In genomic region chr9:63333074-63333473, GRCm38 (mm10) we compare ENCODE assay signal across 10 mouse cellular contexts. TPM values are rescaled to one million over a fixed set of nuclear protein-coding genes. Genes with fewer than 3 reads are reported as not detected.
DNase-seq lines count a peak whose midpoint lies in the region; ATAC-seq and TF ChIP-seq lines count a peak whose summit lies in the region.
"Had no signal": no experiment of that assay in that cellular context is flagged by ENCODE, and none has a peak within 500 bp of the region (broad histone marks: within the 10 kb centered on the region; RNA-seq: fewer than 3 reads in every experiment).

No protein-coding gene starts in this region.

- H3K9ac ChIP-seq in midbrain, embryonic 14.5 days (replicated peaks; ENCODE audit: low read length) = no peak overlapping the region
- H3K9ac ChIP-seq: midbrain, embryonic 15.5 days had no signal

- ATAC-seq in midbrain, embryonic 14.5 days (ENCODE audit: low FRiP score, low TSS enrichment) = no peak
- ATAC-seq: midbrain, embryonic 15.5 days had no signal

- no peaks in the 10 kb centered on the region for H3K4me1 ChIP-seq in kidney, adult 2 months (ENCODE audit: control insufficient read depth, insufficient read depth, low read length)
- H3K4me1 ChIP-seq in thymus, adult 2 months (replicated peaks; ENCODE audit: control insufficient read depth, insufficient read depth, low read length) = no peaks in the 10 kb centered on the region
- H3K4me1 ChIP-seq in midbrain, embryonic 14.5 days (ENCODE audit: control insufficient read depth, insufficient read depth, low read length) = no peaks in the 10 kb centered on the region

- DNase-seq in kidney, adult 2 months = no peak
- DNase-seq in kidney, postnatal 25 days = no peak
- peak; percentile 16 for DNase-seq in thymus, adult 2 months
- DNase-seq in thymus, adult 18-20 months = no peak
- peak; percentile 5 for DNase-seq in c-Kit-positive CD71-positive TER-119-positive erythroid progenitor cells, embryonic 14.5 days (ENCODE audit: low spot score)
- DNase-seq in ovary, postnatal 14 days (ENCODE audit: low spot score) = no peak
- no peak for DNase-seq in midbrain, embryonic 14.5 days
- DNase-seq: cerebellum, adult 9-11 months; heart, adult 18-20 months had no signal

- WGBS in kidney, adult 2 months = 97% methylated on average over 2 of the region's 2 CpGs
- WGBS in thymus, adult 2 months = 95% methylated on average over 2 of the region's 2 CpGs
- WGBS in midbrain, embryonic 14.5 days = 100% methylated on average over 2 of the region's 2 CpGs

- no peaks in the 10 kb centered on the region for H3K36me3 ChIP-seq in kidney, adult 2 months (ENCODE audit: control insufficient read depth, insufficient read depth, low read length)
- H3K36me3 ChIP-seq in thymus, adult 2 months (ENCODE audit: control insufficient read depth, insufficient read depth, low read length) = peaks cover 7% of the 10 kb centered on the region; the same call in 1 of the 2 replicates
- H3K36me3 ChIP-seq in midbrain, embryonic 14.5 days (ENCODE audit: control insufficient read depth, insufficient read depth, low read length) = peaks cover 8% of the 10 kb centered on the region; the same call in 1 of the 2 replicates
- H3K36me3 ChIP-seq: midbrain, embryonic 15.5 days had no signal

- TF ChIP-seq POLR2A in kidney, adult 2 months (IDR thresholded peaks at IDR 0.05; ENCODE audit: low read depth, low read length) = no peak
- TF ChIP-seq POLR2A in thymus, adult 2 months (IDR thresholded peaks at IDR 0.05; ENCODE audit: control insufficient read depth, extremely low read depth, insufficient read depth, low read length, poor library complexity) = no peak

- TF ChIP-seq CTCF in kidney, adult 2 months (conservative IDR thresholded peaks at IDR 0.05; ENCODE audit: insufficient read depth, insufficient read length, low read depth, low read length) = peak; percentile 57
- no peak for TF ChIP-seq CTCF in thymus, adult 2 months (IDR thresholded peaks at IDR 0.05; ENCODE audit: borderline replicate concordance, control insufficient read depth, extremely low read depth, insufficient read depth, low read length, poor library complexity)

- no peak overlapping the region for H3K4me2 ChIP-seq in midbrain, embryonic 14.5 days (ENCODE audit: low read length)
- H3K4me2 ChIP-seq: midbrain, embryonic 15.5 days had no signal

- no peak overlapping the region for H3K27ac ChIP-seq in kidney, adult 2 months (ENCODE audit: insufficient read depth, low read depth, low read length)
- H3K27ac ChIP-seq in thymus, adult 2 months (ENCODE audit: control insufficient read depth, insufficient read depth, low read length) = no peak overlapping the region
- H3K27ac ChIP-seq in midbrain, embryonic 14.5 days (replicated peaks; ENCODE audit: low read depth, low read length) = no peak overlapping the region
- H3K27ac ChIP-seq: midbrain, embryonic 15.5 days had no signal

- H3K9me3 ChIP-seq in midbrain, embryonic 14.5 days (ENCODE audit: control insufficient read depth, low read length) = no peaks in the 10 kb centered on the region
- H3K9me3 ChIP-seq: midbrain, embryonic 15.5 days had no signal

- H3K4me3 ChIP-seq in kidney, adult 2 months (ENCODE audit: insufficient read depth, low read depth, low read length) = no peak overlapping the region
- H3K4me3 ChIP-seq in thymus, adult 2 months (ENCODE audit: control insufficient read depth, insufficient read depth, low read length) = no peak overlapping the region
- H3K4me3 ChIP-seq in midbrain, embryonic 14.5 days (replicated peaks; ENCODE audit: low read depth, low read length) = no peak overlapping the region
- H3K4me3 ChIP-seq: midbrain, embryonic 15.5 days had no signal

- no peaks in the 10 kb centered on the region for H3K27me3 ChIP-seq in kidney, adult 2 months (replicated peaks; ENCODE audit: control insufficient read depth, insufficient read depth, low read length)
- H3K27me3 ChIP-seq in thymus, adult 2 months (ENCODE audit: control insufficient read depth, insufficient read depth, low read length) = no peaks in the 10 kb centered on the region
- H3K27me3 ChIP-seq in midbrain, embryonic 14.5 days (ENCODE audit: control insufficient read depth, insufficient read depth, low read length) = no peaks in the 10 kb centered on the region
- H3K27me3 ChIP-seq: midbrain, embryonic 15.5 days had no signal

RNA-seq across cellular contexts. Expression of gene Map2k5, which starts 44.6 kb away (rescaled TPM):
- polyA plus RNA-seq in kidney, adult 2 months (2012; rRNA removed) = 34.3 and 38.9 TPM in 2 replicates
- polyA plus RNA-seq in thymus, adult 2 months (2012; rRNA removed) = 109 and 143 TPM in 2 replicates
- 40.3 and 43.9 TPM in 2 replicates for polyA plus RNA-seq in midbrain, embryonic 14.5 days (2014; fragmentation: Nextera tagmentation; extraction: Ambion mirVana)

Comparison
In these comparisons a context has a peak if more than half of its experiments do, and no peak if none do; other contexts are left out.
1. DNase-seq: peak in thymus, adult 2 months (single experiment) and c-Kit-positive CD71-positive TER-119-positive erythroid progenitor cells, embryonic 14.5 days (single experiment); none in kidney, adult 2 months (single experiment), kidney, postnatal 25 days (0 of 2), thymus, adult 18-20 months (0 of 2), ovary, postnatal 14 days (single experiment) and midbrain, embryonic 14.5 days (single experiment).